Mouse (Mus musculus): ENCODE data around the gene Tusc2. TPM values are rescaled to one million over a fixed set of nuclear protein-coding genes. Genes with fewer than 3 reads are reported as not detected.

Tusc2 gene
- polyA plus RNA-seq, 1 experiment, result 22.1 TPM

DNA sequence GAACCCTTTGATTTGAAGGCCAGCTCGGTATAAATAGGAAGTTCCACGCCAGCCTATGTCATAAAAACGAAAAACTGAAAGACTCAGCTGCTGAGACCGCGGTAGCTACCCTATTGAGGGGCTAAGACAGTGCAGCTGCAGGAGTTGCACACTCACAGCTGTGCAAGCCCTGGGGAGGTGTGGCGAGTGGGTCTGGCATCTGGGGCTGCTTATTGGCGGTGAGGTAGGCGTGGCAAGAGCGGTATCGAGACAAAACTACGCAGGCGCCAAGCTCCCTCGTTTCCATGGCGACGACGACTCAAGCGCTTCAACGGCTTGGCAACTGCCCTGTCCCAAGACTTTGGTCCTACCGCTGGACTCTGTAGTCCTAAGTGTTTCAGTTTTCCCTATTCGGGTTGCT is 16.0 kb upstream of the Tusc2 start, which contains the start of gene Zmynd10:
Gene Zmynd10, plus strand, starts transcription at position 273 of the 400 bp plus-strand sequence.
- Histone ChIP-seq H3K27ac (ENCODE audit: control insufficient read depth, insufficient read depth, low read depth, low read length, poor library complexity) (peak within 1 kb of the TSS; percentile 12; the same call in 1 of the 2 replicates), H3K4me1 (ENCODE audit: control insufficient read depth, insufficient read depth, low read length) (peaks cover 13% of the 10 kb centered on the region; the same call in 1 of the 2 replicates), H3K4me3 (replicated peaks; ENCODE audit: control insufficient read depth, low read depth, low read length) (peak within 1 kb of the TSS; percentile 33)
- TF ChIP-seq POLR2A (IDR thresholded peaks at IDR 0.05; ENCODE audit: borderline replicate concordance, control insufficient read depth, low read depth, low read length) (no peak), CTCF (IDR thresholded peaks at IDR 0.05; ENCODE audit: control insufficient read depth, insufficient read depth, low read length) (no peak)
- WGBS, result 2% methylated on average over 20 of the region's 20 CpGs

DNA sequence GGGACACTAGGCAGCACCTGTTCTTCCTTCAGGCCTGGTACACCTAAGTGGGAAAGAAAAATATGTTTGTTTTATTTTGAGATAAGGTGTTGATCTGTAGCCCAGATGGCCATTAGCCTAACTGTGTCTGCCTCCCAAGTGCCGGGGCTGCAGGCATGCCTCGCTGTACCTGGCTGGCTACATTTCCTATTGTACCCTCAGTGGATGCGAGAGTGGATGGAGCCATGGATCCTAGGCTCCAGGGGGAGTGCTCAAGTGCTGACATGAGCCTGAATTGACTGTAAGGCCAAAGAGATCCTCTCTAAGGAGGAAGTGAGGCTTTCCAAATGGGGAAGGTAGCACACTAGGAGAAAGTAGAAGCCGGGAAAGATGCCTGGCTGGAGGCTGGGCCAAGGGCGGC is 15.1 kb upstream of the Tusc2 start:
- TF ChIP-seq CTCF (IDR thresholded peaks at IDR 0.05; ENCODE audit: control insufficient read depth, insufficient read depth, low read length) (no peak), POLR2A (IDR thresholded peaks at IDR 0.05; ENCODE audit: borderline replicate concordance, control insufficient read depth, low read depth, low read length) (no peak)
- 69% methylated on average over 5 of the region's 5 CpGs for WGBS
- no peak overlapping the region for H3K4me3 ChIP-seq (replicated peaks; ENCODE audit: control insufficient read depth, low read depth, low read length)
- H3K4me1 ChIP-seq (ENCODE audit: control insufficient read depth, insufficient read depth, low read length), result peaks cover 13% of the 10 kb centered on the region; the same call in 1 of the 2 replicates
- no peak overlapping the region for H3K27ac ChIP-seq (ENCODE audit: control insufficient read depth, insufficient read depth, low read depth, low read length, poor library complexity)

DNA sequence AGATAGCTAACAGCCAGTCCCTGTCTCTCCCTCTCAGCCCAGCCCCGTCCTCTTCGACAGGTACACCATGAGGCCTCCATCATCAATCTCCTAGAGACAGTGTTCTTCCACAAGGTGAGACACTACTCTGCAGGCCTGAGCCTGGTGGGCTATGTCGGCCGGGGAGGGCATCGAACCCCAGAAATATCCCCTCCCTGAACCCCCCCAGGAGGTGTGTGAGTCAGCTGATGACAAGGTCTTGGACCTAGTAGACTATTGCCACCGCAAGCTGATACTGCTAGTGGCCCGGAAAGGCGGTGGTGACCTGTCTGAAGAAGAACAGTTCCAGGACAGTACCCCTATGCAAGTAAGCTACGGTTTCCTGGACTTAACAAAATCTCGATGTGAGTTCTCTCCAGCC is 14.2 kb upstream of the Tusc2 start:
- Histone ChIP-seq H3K27ac (ENCODE audit: control insufficient read depth, insufficient read depth, low read depth, low read length, poor library complexity) (no peak overlapping the region), H3K4me1 (ENCODE audit: control insufficient read depth, insufficient read depth, low read length) (peaks cover 13% of the 10 kb centered on the region; the same call in 1 of the 2 replicates), H3K4me3 (replicated peaks; ENCODE audit: control insufficient read depth, low read depth, low read length) (no peak overlapping the region)
- no peak for TF ChIP-seq POLR2A (IDR thresholded peaks at IDR 0.05; ENCODE audit: borderline replicate concordance, control insufficient read depth, low read depth, low read length)
- TF ChIP-seq CTCF (IDR thresholded peaks at IDR 0.05; ENCODE audit: control insufficient read depth, insufficient read depth, low read length), result no peak
- 89% methylated on average over 10 of the region's 10 CpGs for WGBS

GRCm38 (mm10) chr9:107549297-107550074 is 13.6 kb upstream of the Tusc2 start:
- WGBS, result 86% methylated on average over 20 of the region's 20 CpGs
- TF ChIP-seq CTCF (IDR thresholded peaks at IDR 0.05; ENCODE audit: control insufficient read depth, insufficient read depth, low read length) (no peak), POLR2A (IDR thresholded peaks at IDR 0.05; ENCODE audit: borderline replicate concordance, control insufficient read depth, low read depth, low read length) (no peak)
- H3K27ac ChIP-seq (ENCODE audit: control insufficient read depth, insufficient read depth, low read depth, low read length, poor library complexity), result no peak overlapping the region
- peaks cover 13% of the 10 kb centered on the region; the same call in 1 of the 2 replicates for H3K4me1 ChIP-seq (ENCODE audit: control insufficient read depth, insufficient read depth, low read length)
- H3K4me3 ChIP-seq (replicated peaks; ENCODE audit: control insufficient read depth, low read depth, low read length), result no peak overlapping the region

GRCm38 (mm10) chr9:107550491-107551116 is 12.5 kb upstream of the Tusc2 start:
- Histone ChIP-seq H3K27ac (ENCODE audit: control insufficient read depth, insufficient read depth, low read depth, low read length, poor library complexity) (no peak overlapping the region; the same call in 1 of the 2 replicates), H3K4me3 (replicated peaks; ENCODE audit: control insufficient read depth, low read depth, low read length) (no peak overlapping the region), H3K4me1 (ENCODE audit: control insufficient read depth, insufficient read depth, low read length) (peaks cover 13% of the 10 kb centered on the region; the same call in 1 of the 2 replicates)
- TF ChIP-seq CTCF (IDR thresholded peaks at IDR 0.05; ENCODE audit: control insufficient read depth, insufficient read depth, low read length) (no peak), POLR2A (IDR thresholded peaks at IDR 0.05; ENCODE audit: borderline replicate concordance, control insufficient read depth, low read depth, low read length) (no peak)
- WGBS, result 60% methylated on average over 23 of the region's 23 CpGs

- Histone ChIP-seq H3K4me1 (ENCODE audit: control insufficient read depth, insufficient read depth, low read length) (peaks cover 13% of the 10 kb centered on the region; the same call in 1 of the 2 replicates), H3K27ac (ENCODE audit: control insufficient read depth, insufficient read depth, low read depth, low read length, poor library complexity) (peak within 1 kb of the TSS; percentile 68), H3K4me3 (replicated peaks; ENCODE audit: control insufficient read depth, low read depth, low read length) (peak within 1 kb of the TSS; percentile 57)
- TF ChIP-seq CTCF (IDR thresholded peaks at IDR 0.05; ENCODE audit: control insufficient read depth, insufficient read depth, low read length), result no peak
- TF ChIP-seq POLR2A (IDR thresholded peaks at IDR 0.05; ENCODE audit: borderline replicate concordance, control insufficient read depth, low read depth, low read length), result 0 out of 2 replicates have a peak, but pooled peaks have one; percentile 31
- WGBS, result 2% methylated on average over 63 of the region's 63 CpGs
Observed at GRCm38 (mm10) chr9:107551117-107551889, 11.8 kb upstream of the Tusc2 start, which contains the start of gene Rassf1. Rassf1 (plus strand) TSS chr9:107551555.

DNA sequence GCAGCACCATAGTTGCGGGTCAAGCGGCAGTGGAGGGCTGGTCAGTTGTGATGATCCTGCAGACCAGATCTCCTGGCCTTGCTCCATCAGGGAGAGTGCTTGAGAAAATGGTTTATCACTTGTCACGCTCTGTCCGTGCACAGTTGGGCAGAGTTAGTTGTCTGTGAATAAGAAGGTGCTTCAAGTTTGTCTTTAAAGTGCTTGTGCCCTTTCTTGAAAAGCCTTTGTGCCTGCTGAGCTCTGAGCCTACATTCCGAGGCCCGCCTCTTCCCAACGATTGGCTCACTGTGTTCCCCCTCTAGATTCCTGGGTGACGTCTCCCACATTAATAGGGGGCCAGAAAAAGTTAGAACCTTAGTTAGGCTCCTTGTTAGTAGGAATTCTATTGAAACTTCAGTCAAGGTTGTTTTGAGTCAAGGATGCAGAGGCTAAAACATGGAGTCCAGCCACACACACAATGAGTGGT is 11.1 kb upstream of the Tusc2 start:
- H3K27ac ChIP-seq (ENCODE audit: control insufficient read depth, insufficient read depth, low read depth, low read length, poor library complexity), result no peak overlapping the region
- 43% methylated on average over 8 of the region's 8 CpGs for WGBS
- peaks cover 13% of the 10 kb centered on the region for H3K4me1 ChIP-seq (ENCODE audit: control insufficient read depth, insufficient read depth, low read length)
- H3K4me3 ChIP-seq (replicated peaks; ENCODE audit: control insufficient read depth, low read depth, low read length), result peak overlapping the region; percentile 57
- TF ChIP-seq POLR2A (IDR thresholded peaks at IDR 0.05; ENCODE audit: borderline replicate concordance, control insufficient read depth, low read depth, low read length) (no peak), CTCF (IDR thresholded peaks at IDR 0.05; ENCODE audit: control insufficient read depth, insufficient read depth, low read length) (no peak)

Data from bone marrow, adult 2 months (tissue).